Mouse (Mus musculus): ENCODE measurements at regions not wholly inside any gene's neighbourhood (a gene's known extent, or its start where the extent isn't known, plus 50 kb on each side); places are given as distances from the start of the nearest gene placed in this dataset.
"Not testable (repeated sequence)": the region's sequence is repeated elsewhere in the genome, so short reads cannot be mapped to it uniquely, and the experiment has no call there.

DNA sequence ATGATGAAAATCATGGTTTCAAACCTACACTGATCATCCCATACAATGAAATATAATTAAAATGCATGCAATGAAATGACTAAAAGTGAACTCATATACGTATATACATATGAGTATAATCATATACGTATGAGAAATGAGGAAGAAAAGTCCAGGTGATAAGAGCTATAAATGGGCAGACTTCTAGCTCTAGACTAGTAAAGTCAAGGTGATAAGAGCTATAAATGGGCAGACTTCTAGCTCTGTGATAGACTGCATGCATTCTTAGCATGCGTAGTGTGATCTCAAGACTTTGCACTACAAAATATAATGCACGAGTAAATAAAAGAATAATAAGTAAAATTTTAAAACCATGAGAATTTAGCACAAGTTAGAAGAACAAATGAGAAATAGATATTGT, 606.2 kb upstream of the Gpc5 start:
- DNase-seq (ENCODE audit: low spot score) = no peak

DNA sequence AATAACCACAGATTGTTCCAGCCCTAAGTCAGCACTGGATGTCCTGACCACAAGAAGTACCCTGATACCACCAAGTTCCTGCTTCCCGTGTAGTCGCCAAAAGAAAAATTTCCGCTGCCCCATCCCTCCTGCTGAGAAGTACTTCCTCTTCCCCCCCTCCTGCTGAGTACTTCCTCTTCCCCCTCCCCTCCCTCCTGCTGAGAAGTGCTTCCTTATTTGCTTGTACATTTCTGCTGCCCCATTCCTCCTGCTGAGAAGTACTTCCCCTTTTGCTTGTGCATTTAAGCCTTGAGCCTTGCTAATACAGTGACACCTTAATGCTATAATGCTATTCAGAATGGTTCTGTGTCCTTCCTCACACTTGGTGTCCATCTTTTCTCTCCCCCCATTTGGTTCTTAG, 598.6 kb upstream of the Gpc5 start:
- not testable (repeated sequence) for DNase-seq (ENCODE audit: low spot score)

DNA sequence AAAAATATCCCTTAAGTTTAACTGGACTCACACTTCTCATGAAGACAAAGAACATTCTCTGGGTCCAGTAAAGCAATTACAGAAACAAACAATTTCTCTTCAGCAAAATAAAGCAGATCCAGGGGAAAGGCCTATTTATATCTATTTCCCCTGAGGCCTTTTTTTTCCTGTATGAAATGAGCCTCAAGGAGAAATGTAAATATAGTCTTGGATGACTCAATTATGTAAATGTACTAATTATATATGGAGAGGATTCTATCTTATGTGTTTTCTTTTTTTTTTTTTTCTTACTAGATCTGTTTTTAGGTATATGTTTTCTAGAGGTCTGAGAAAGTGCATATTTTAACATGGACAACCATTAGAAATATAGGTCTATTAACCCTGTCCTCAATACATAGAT, 587.0 kb upstream of the Gpc5 start:
- DNase-seq (ENCODE audit: low spot score) = no peak

DNA sequence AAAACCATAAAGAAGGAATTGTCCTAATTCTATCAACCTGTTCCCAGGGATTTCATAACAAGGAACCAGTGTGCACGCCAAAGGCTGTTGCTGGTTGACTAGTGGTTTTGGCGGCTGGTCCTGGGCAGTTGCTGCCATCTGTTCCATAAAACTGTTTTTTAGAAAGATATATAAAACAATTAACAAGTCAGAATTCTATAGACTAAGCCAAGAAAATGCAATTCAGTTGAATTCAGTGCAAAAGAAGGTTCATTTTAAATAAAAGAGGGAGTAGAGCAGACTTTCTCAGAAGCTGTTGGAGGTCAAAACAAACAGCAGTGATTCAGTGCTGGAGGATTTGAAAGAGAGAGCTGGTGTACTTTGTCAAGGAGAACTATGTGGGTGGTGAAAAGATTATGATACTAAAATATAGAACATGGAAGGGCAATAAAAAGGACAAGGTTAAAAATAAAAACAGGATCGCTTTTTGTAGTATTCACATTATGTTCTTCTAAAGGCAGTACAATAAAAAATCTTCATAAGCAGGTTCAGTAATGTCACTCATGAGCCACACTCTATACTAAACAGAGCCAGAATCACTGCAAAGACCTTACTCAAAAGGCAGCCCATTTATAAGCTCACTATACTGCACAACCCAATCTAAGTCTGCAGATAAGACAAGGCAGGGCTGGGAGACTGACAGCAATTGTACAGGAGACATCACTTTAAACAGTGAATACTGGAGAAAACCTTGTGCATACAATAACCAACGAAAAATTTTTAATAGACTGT, 543.9 kb upstream of the Gpc5 start:
- no peak for DNase-seq (ENCODE audit: low spot score)

DNA sequence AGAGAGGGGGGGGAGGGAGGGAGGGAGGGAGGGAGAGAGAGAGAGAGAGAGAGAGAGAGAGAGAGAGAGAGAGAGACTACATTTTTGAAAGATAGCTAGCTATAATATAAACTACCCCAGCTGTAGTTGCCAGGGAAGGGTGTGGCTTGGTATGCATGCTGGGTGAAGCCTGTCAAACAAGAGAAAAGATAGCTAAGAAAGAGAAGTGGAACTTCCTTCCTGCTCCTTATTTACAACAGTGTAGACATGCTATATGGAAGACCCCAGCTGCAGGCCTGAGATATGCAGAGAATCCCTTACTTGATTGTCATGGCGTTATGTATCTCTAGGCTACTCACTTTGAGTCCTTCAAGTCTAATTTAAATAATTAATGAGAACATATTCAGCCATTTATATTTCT, 542.9 kb upstream of the Gpc5 start:
- DNase-seq (ENCODE audit: low spot score) = no peak

DNA sequence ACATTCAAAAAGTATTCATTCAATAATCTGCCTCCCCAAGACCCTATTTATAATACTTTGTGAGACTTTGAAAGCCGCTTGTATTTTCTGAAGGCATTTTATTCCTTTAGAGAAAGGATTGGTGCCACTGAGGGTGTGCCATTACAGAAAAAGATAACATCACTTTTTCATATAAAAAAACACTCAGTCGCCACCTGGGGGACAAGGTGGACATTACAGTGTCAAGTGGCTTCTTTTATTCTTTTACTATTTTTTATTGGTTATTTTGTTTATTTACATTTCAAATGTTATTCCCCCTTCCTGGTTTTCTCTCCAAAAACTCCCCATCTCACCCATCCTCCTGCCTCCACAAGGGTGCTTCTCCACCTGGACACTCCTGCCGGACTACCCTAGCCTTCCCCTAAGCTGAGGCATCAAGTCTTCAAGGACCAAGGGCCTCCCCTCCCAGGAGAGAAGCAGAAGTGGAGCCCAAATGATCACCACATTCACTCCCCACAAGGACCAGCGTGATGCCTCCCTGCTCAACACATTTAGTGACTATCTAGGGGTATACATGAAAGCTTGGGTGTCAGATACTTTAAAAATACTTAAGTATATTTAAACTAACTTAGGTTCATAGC, 525.5 kb upstream of the Gpc5 start:
- DNase-seq (ENCODE audit: low spot score) = no peak

DNA sequence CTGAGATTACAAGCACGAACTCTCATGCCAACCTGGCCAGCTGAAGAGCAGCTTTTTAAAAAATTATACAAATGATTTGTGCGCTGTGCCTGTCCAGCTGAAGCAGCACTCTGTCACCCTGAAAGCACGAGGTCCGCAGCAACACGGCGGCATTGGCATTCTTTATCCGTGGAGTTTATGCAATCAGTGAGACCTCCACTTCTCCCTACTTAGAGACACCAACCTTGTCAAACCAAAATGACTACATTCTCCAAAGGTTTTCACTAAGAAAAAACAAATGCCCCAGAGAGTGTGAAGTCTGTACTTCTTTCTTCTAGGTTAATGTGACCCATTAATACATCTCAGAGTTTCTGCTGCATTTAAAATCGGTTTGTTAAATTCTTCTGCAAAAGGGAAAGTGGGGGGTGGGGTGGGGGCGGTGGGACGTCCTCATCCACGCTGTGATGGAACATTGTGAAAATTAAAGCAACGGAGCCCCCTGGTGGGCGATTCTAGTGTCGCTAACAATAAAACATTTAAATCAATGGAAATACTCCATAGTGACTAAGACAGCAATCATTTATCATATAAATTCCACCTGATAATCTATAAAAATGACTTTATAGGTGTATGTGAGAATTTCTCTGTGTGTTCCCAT, 524.2 kb upstream of the Gpc5 start:
- DNase-seq (ENCODE audit: low spot score) = no peak

DNA sequence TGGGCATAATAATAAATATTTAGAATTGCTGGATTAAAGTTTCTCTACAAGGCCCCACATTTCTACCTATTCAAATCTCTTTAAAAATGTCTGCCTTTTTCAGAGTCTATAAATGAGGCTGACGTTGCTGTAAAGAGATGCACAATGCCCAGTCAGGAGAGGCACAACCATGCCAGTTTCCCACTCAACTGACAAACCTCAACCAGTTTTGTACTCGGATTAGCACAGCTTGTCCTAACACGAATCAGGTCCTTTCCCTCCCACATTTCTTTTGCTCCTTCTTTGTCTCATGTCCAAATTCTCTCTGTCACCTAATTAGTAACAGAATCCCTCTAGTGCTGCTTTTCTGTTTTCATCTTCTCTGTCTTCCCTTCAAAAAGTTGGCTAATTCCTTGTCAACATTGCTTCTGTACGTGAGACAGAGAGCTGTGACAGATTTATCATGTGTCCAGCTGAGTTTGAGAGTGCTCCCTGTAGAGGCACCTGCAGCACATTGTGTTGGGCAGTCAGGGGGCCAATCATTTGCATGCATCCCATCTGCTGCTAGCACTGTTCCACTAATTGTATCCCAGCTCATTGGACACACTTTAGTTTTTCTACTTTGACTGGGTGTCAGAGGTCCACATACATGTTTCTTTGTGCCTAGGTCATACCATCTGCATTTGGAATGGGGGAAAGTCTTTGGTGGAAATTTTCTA, 504.5 kb upstream of the Gpc5 start:
- no peak for DNase-seq (ENCODE audit: low spot score)

DNA sequence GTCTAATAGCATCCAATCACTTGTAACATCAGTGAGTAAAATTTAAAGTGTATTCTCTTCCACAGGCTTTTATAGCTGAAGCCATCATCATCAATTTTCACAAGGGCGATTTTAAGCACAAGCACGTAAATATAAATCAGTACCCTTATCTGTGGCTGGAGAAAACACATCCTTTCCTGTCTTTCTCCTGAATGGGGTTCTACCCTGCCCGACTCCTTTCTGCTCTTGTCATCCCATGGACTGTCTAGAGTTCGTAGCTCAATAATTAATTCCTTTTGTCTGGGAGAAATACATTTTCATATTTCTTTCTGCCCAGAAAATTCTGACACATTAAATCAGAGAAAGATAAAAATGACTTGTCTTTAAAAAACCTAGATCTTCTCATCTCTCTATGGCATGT, 482.7 kb upstream of the Gpc5 start:
- DNase-seq (ENCODE audit: low spot score) = no peak

DNA sequence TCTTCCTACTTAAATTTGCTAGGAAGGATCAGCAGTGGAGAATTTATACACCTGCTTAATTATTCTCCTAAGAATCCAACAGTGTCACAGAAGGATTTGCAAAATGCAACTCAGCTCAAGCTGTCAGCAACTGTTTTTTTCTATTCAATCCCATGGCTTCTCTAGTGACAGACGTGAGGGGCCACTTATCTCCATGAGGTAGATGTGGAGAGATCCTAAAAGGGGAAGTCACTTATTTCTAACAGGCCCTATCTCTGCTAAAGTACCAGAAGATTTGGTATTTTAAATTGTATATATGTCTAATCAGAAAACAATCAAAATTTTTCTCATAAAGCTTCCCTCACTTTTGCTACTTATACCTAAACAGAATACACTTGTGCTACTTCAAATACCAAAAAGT, 479.6 kb upstream of the Gpc5 start:
- DNase-seq (ENCODE audit: low spot score) = no peak

DNA sequence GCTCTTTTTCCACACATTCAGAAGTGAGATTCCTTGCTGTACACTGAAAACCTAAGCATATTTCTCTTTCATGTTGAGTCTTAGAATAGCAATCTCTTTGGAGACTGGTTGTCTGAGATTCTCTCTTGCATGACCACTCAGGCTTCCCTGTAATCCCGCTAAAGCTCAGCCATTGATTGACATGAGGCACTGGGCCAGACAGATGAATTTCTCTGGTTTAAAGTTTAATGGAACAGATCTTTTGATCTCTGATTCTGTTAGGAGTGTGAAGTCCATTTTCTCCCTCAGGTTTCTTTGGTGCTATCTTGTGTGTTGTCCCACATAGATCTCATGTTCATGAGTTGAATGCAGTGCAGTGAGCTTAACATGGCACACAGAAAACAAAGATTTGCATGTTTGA, 435.4 kb upstream of the Gpc5 start:
- no peak for DNase-seq (ENCODE audit: low spot score)

DNA sequence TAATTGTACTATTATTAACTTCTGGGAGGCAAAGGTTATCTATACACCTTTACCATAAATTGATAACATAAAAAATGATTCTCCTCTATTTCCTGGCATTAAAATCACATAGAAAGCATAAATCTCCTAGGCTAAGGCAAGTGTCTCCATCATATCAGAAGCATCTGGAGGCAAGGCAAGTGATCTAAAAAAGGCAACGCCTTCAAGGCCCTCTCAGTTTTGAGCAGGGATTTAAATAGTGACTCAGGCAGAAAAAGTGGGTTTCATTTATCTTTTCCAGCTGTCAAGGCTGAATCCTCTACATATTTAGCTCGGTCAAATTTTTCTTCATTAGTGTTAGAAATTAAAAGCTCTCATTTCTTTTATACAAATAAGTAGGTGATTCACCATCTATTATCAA, 430.0 kb upstream of the Gpc5 start:
- no peak for DNase-seq (ENCODE audit: low spot score)

DNA sequence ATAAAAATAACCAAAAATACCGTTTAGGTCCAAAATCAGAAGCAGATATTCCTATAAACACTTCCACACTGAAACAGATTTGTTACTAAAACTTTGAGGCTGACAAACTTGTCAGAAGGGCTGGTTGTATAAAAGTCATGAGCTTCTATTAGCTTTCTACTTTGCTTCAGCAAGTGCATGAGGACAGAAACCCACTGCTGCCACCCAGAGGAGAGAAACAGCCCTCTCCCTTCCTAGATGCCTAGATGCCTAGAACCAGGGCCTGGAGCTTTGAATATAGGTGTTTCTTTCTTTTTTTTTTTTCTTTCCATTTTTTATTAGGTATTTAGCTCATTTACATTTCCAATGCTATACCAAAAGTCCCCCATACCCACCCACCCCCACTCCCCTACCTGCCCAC, 406.9 kb upstream of the Gpc5 start:
- no peak for DNase-seq (ENCODE audit: low spot score)

DNA sequence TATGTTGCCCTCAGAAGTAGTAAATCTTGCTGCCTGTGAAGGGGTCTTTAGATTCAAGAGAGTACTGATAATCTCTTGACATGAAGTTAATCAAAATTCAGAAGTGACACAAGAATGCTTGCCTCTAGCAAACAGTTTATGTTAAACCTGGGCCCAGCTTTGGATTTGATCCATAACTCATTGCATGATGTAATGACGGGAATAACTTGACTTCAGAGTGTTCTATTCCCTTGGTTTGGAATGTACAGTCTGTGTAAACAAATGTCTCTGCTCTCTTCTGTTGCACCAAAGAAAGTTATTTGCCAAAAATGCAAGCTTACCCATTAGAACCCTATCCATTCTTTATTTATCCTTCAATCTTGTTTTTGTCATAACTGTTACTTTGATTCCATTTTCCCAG, 397.1 kb upstream of the Gpc5 start:
- DNase-seq (ENCODE audit: low spot score) = no peak

DNA sequence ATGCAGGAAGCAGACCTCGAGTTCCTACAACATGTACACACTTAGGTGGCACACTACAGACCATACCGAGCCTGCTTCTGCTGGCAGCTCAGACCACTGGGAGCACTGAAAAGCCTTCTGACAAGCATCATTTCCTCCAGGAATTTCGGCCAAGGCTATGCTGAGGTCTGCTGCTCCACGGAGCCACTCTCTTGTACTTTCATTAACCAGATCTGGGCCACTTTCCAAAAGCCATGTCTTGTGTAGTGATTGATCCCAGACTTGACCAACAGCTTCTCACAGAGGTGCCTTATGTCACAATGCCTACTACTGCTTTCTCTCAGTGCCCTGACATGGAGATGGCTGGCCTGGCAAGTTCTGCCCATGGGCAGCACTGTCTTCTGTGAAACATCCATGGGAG, 394.5 kb upstream of the Gpc5 start:
- DNase-seq (ENCODE audit: low spot score) = no peak

DNA sequence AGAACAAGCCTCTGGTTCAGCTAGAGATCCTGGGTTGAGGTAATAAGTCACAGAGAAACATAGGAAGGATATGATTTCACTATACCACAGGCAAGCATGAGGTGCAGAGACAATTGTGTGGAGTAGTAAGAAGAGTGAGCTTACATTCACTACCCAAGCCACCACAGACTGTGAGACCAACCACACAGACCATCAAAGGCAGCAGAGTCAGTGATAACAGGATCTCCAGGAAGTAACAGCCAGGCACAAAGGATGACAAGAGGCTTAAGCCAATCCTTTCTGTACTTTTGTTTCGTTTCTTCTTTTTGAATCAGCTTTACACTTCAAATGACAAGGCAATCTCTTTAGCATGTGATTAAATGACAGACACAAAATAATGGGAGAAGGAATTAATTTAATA, 368.9 kb upstream of the Gpc5 start:
- DNase-seq (ENCODE audit: low spot score) = no peak

DNA sequence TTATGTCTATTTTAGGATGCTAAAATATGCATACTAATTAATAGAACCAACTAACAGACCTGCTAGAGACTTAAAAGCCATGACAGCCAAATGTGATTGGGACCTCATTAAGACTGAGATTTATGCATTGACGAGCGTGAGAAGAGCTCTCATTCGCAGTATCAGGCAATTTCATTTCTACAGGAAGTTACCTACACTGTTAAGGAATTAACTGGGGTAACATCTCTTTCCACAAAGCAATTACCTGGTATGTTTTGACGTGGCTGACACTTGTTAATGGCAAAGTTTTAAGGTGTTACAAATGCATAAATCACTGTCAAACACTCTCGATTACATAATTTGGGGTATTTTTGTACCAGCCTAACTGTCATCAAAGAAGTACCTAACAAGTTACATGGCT, 324.7 kb upstream of the Gpc5 start:
- no peak for DNase-seq (ENCODE audit: low spot score)

DNA sequence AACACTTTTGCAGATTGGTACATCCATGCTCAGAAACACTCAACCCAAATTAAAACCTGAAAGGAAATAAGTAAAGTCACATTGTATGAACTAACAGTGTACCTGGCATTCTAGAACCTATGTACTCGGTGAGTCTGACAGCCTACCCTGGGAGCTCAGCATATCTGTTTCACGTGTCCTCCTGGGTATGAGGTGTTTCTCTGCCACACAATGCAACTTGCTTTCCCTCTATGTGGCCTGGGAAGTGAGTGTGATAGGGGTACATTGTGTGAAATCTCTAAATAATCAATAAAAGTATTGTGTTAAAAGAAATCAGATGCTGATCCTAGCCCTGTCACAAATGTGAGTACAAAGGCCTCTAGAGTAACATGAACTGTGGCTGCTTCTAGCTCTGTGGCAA, 315.3 kb upstream of the Gpc5 start:
- DNase-seq (ENCODE audit: low spot score) = no peak

DNA sequence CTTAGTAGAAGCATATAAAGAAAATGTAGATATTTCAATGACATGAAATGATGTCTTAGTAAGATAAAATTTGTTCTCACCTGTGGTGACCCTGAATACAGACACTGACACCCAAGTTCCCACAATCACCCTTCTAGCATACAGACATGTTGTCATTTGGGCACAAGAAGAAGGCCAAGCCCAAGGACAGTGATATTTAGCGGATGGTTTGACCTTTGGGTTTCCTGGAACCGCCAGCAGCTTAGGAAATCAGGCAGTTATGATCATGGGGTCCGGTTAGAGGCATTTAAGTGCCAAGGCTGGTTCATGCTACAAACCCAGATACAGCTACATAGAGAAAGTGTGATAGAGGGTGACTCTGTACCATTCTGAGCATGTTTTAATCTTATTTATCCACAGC, 310.2 kb upstream of the Gpc5 start:
- no peak for DNase-seq (ENCODE audit: low spot score)

DNA sequence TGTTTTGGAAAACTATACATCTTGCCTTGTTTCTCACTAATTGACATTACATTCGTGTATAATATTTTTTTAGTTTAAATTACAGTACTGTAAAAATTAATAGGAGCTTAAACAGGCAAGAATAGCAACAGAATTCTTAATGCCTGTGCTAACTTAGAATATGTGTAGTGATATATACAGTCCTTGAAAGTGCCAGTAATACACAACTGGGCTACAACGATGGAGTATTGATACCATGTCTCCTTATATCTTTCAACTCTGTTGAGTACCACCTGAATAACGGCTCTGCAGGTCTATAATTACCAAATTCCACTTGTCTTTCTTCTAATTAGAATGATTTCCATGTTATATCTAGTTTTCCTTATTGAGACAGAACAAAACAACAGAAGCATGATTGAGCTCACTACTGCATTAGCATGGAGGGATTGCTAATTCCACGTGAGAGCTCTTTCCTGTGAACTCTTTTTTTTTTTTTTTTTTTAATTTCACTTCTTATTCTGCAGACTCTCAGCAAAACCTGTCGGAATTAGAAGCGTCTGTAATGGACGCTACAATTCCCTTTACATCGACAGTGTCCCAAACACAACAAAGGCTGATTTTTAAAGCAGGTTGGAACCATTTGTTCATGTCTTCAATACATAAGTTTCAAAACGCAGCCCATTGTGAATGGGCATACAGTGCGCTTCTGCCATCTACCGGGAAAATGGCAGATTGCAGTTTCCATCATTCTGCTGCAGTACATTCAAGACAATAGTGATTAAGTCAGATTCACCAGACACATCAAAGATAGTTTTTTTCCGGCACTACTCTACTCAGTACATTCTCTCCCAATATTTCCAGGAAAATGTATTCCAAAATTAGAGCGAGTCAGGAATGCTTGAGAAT, 300.8 kb upstream of the Gpc5 start:
- DNase-seq (ENCODE audit: low spot score) = peak; percentile 43

DNA sequence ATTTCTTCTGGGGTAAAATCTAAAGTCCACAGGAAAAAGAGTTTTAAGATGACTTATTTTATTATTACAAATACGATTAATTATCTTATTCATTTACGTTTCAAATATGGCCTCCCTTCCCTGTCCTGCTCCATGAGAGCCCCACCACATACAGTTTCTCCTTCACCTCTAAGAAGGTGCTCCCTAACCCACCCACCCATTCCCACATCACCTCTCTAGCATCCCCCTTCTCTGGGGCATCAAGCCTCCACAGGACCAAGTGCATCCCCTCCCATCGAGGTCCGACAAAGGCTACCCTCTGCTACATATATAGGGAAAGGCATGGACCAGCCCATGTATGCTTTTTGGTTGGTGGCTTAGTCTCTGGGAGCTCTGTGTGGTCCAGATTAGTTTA, 300.2 kb upstream of the Gpc5 start:
- DNase-seq (ENCODE audit: low spot score) = no peak

Data from thymus, postnatal 0 days (tissue).